Mouse (Mus musculus) kidney, postnatal 10 days (tissue): ENCODE results near the gene D7Ertd443e.

Experiments used
- DNase-seq: peaks from one replicate; pipeline ENCODE4 v3.0.0; 2021; ENCODE audit warnings: mixed read lengths

D7Ertd443e gene

GRCm38 (mm10) chr7:134287570-134288222 lies 97.8 kb downstream of the D7Ertd443e start:
- DNase-seq: peak; percentile 71

DNA sequence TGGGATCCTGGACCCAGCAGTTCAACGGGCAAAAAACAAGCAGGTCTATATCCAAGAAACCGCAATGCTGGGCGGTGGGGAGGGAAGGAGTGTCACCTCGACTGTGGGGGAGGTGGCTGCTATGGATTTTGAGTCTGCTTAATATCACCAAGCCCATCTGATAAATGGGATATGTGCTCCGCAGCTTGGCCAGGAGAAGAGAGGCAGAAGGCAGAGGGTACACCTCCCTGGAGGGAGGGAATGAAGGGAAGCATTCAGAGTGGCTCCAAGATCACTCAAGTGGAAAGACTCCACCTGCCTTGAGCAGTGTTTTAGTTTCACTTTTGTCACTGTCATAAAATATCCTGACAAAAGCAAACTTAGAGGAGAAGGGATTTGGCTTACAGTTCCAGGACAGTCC lies 112.5 kb downstream of the D7Ertd443e start:
- DNase-seq: no peak

DNA sequence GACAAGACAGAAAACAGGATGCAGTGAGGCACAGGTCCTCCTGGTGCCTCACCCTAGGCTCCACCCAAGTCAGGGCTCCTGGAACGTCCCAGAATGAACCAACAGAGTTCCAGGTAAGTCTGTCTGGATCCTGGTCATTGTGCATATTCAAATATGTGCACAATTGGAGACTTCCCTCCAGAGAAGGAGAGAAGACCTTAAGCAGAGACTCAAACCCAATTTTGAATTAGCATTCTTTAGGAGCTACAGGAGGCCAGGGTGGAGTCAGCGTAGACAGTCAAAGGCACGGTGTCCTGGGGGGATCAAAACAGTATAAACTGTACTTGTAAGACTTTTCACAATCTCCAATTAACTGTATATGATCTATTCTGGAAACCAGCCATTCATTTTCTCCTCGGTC lies 113.0 kb downstream of the D7Ertd443e start:
- no peak for DNase-seq

GRCm38 (mm10) chr7:134265783-134266182 lies 119.7 kb downstream of the D7Ertd443e start:
- no peak for DNase-seq

DNA sequence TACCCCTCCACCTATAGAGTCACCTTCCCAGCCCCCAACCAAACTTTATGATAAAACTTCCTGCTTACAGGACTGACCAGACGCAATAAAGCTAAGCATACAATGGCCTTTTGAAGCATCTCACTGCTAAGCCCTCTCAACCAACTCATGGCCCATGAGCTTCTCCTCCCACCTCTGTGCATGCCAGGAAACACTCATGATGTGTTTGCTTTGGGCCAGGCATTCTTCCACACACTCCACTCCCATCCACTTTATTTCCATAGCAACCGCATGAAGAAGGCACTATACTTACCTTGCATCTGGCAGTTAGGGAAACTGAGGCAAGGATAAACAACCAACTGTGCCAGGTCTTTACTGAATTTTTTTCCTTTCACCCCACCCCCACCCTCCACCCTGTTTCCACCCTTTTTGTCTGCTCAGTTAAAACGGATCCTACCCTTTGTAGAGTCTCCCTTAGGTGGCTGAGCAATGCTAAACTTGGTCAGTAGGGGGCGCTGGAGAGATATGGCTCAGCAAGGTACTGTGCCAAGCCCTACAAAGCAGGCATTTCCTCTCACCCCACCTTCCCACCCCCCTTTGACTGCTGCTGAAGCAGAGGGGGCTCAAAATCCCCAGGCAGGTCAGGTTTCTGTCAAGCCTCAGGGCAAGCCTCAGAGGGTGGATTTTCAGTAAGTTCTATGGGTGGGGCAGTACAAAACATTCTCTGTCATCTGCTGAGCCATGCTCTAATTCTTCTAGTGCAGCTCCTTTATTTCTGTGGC lies 122.1 kb downstream of the D7Ertd443e start:
- peak; percentile 85 for DNase-seq

DNA sequence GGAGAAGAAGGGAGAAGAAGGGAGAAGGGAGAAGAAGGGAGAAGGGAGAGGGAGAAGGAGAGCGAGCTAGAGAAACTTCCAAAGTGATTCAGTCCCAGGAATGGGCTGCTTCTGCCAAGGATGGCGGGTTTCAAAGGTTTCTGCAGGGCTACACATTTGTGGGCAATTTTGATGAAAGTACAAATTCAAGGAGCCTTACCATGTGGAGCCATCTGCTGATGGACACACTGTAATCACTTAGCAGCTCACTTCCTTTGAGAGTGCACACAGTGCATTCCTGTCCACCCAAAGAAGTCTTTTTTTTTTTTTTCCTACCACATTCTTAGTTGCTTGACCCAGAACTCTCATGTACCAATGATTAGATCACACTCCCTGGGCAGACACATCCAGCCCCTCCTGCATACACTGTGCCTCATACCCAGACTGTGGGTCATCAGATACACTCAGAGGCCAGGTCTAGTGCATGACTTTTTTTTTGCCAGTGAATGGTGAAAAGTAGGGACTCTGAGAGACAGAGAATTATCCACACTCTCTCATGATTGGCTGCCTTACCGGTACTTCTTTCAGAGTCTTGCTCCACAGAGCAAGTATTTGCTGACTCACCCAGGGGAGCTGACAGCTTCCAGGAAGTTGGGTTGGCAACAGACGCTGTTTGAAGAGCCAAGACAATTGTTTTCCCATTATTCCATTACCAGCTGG lies 124.3 kb downstream of the D7Ertd443e start:
- DNase-seq: peak; percentile 63

- DNase-seq: no peak
Measured at GRCm38 (mm10) chr7:134250273-134250870, 135.1 kb downstream of the D7Ertd443e start.

DNA sequence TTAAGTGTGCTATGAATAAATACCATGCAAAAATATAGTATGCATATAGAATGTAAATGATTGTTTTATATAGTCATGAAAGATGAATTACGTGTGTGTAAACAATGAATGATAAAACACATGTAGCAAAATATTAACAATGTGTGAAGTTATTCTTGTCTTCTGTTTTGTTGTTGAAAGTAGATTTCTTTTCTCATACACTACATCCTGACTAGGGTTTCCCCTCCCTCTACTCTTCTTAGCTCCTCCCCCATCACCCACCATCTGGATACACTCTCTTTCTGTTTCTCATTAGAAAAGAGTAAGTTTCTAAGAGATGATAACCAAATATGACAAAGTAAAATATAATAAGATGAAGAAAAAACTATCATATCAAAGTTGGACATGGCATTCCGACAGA lies 137.4 kb downstream of the D7Ertd443e start:
- DNase-seq: no peak

GRCm38 (mm10) chr7:134246624-134247023 lies 138.8 kb downstream of the D7Ertd443e start:
- no peak for DNase-seq

DNA sequence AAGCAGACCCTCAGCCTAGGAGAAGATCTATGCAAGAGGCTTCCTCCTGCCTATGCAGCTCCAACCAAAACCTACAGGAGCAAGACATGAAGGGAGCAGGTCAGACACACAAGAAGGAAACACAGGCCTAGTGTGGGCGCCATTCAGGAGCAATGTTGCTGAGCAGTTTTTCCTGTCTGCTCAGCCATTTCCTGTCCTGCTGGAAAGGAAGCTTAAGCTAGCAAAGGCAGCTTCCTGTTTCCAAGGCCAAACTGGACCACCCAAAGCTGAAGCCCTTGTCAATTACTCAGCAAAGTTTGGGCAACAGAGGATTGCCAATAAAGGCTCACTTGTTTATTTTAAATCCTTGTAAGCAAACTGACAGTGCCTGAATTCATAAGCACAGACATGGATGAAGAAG lies 142.7 kb downstream of the D7Ertd443e start:
- peak; percentile 21 for DNase-seq

GRCm38 (mm10) chr7:134241212-134241611 lies 144.2 kb downstream of the D7Ertd443e start:
- DNase-seq: peak; percentile 18

DNA sequence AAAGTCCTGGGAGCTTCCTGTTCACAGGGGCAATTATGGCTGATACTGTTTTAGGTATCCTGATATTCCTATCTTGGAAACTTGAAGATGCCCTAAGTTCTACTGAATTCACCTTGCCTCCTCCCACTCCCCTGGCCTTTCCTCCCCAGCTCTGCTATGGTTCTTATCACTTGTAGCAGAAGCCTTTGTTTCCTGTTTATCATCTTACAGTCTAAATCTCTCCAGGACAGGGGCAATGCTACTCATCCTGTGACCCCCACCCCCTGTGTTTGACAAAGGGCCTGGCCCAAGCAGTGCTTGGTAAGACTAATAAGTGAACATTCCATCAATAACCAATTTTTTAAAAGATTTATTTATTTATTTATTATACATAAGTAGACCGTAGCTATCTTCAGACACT lies 144.9 kb downstream of the D7Ertd443e start:
- no peak for DNase-seq

DNA sequence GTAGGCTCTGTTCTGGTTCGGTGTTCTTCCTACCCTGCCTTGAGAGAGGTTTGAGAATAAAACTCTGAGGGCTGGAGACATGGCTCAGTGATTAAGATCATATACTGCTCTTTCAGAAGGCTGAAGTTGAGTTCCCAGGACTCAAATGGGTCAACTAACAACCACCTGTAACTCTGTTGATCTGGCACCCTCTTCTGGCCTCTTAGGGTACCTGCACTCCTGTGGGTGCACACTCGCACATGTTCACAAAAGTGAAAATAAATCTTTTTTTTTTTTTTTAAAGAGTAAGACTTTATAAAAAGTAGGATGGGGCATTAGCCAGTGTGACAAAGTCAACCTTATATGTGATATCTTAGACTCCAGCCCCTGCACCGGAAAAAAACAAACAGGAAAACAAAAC lies 146.6 kb downstream of the D7Ertd443e start:
- no peak for DNase-seq

DNA sequence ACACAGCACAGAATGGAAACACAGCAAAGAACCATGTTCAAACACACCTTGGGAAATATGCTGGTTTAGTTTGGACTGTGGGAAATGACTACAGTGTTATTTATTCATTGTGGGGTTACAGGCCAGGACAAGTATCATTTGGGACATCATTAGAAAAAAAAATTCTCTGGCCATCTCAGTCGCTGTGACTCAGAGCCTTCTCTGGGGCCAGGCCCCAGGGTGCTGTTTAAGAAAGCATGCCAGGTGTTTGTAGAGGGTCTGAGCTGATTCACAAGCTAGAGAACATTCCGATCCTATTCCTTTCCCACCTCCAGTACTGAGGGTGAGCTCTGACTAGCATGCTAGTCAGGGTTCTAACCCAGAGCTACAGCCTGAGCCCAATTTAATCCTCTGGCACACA lies 148.1 kb downstream of the D7Ertd443e start:
- DNase-seq: no peak

- DNase-seq: no peak
Measured at GRCm38 (mm10) chr7:134236727-134237126, 148.7 kb downstream of the D7Ertd443e start.

DNA sequence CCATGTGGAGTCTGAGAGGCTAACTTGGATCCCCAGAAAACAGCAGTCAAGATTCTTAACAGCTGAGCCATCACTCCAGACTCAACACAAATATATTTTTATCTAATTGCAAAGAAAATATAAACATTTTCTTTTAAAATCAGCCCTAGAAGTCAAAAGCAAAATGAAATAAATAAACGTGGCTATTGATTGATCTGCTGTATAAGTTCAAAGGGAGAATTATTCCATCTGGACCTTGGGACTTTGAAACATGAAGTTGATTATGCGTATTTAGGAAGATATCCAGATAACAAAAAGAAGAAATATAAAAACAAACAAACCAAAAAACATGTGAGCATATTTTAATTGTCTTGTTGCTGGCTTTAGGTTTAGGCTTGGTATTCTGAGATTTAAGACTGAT lies 149.9 kb downstream of the D7Ertd443e start:
- DNase-seq: no peak

DNA sequence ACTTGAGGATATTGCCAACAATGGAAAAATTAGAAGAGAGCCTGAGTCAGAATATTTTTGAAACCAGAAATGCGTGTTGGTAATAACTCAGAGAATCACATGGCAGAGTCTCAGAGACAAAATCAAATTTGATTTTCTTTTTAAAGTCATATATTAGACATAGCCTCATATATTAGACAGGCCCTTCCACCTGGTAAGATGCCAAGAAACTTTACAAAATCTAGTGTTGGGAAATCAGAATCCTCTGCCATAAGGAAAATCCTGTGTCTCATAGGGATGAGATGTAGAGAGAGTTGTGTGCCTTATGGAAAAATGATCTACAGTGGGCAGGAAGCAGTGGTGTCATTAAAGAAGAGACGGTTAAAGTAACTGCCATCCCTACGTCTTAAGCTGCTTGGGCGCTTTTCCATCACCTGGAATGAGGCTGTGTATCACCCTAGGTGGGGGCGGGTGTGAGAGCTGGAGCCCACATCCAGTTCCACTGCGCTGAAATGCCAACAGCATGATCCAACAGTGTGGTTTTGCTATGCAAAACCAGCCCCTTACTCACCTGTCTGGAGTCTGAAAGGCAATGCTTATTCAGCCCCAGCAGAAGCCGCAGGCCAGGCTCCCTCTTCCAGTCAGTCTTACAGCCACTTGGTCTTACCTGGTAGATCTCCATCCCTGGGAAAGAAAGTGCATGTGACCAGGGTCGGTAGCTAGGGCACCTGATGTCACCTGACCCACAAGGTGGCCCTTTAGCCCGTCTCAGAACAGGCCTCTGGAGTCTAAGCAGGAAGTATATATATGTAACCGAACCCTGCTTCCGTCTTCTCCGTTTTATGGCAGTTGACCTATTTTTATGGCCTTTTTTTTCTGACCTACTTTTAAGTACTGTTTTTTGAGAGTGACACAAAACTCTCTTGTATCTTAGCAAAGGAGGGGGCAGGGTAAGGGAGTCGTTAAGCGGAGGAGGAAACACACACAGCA lies 153.8 kb downstream of the D7Ertd443e start, which contains the start of gene Adam12:
TSS of gene Adam12 (minus strand) at position 769 of the 969 bp plus-strand sequence.
- no peak for DNase-seq

DNA sequence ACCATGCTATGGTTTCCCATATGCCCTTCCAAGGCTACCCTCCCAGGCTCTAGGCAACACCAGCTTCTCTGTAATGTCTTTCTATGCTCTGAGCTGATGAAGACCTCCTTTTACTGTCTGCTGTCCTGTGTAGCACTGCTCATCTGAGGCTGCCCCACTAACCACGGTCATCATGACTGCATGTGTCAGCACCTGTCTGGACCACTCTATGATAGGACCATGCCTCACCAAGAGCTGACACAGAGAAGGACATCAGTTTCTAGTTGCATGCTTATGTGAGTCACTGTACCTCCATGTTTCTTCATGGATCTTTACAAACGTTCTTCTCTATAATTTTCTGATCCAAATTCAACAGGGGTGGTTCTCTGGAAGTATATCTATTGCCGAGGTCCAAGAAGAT lies 154.8 kb downstream of the D7Ertd443e start:
- DNase-seq: no peak

GRCm38 (mm10) chr7:134229899-134230298 lies 155.6 kb downstream of the D7Ertd443e start:
- DNase-seq: peak; percentile 24

DNA sequence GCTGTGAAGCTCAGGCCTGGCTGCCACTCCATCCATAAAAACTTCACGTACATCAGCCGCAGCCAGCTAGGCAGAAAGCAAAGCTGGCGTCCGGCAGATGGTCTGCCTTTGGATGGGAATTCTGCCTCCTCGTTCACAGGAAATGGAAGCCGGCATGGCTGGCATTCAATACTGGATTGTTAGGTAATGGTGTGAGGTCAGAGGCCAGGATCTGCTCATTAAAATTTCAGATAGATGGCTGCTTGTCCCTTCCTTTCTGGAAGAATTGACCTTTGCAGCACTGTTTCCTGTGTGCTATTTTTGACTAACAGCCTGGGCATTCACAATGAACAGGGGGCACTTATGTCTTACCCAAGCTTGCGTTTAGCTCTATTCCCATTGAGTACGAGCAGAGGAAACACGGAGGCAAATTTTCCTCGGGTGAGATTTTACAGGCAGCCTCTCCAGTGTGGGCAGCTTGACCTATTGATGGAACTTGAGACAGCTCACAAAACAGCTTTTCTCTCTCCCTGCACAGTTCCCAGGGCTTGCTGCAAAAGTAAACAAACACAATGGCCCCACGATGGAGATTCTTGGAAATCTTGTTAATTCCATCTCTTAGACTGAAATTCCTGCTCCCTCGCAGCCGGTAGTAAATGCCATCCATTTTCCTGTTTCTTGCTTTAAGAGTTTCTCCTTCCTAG lies 157.5 kb downstream of the D7Ertd443e start:
- peak; percentile 65 for DNase-seq

DNA sequence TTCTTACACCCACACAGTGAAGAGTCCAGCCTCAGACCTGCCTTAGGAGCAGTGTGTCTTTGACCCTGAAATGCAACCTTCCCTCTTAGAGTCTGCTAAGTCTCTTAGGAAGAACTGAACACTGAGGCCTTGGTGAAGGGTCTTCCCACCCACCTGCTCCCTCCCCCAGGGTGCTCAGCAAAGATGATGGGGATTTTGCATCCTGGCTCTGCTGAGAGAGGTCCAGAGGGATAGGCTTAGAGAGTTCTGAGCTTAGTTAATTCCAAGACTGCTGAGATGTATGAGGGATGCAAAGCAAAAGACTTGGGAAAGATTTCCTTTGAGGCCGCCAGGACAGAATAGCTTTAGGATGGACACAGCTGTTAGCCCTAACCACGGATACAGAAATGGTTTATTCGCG lies 158.4 kb downstream of the D7Ertd443e start:
- no peak for DNase-seq

- DNase-seq: no peak
Measured at GRCm38 (mm10) chr7:134226231-134226630, 159.2 kb downstream of the D7Ertd443e start.
